Mouse (Mus musculus): ENCODE results near the gene Amelx. TPM values are rescaled to one million over a fixed set of nuclear protein-coding genes. Genes with fewer than 3 reads are reported as not detected.

The Amelx gene
- total RNA-seq (2022), result not detected

DNA sequence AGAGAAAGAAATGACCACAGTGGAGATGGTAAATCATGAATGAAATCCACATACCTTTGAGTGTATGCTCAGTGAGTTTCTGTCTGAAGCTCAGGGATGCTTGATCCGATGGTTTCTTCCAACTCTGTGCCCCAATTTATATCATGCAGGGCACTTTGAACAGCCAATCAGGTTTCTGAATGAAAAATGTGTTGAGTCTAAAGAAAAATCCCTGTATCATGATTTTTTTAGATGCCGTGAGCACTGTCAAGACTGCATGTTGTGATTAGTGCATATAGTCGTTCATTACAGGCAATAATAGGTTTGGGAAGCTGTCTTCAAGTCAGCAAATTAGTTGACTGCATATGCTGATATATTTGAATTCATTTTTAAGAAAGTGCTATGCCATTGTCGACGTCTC lies at the start of gene Amelx:
Amelx (minus strand) TSS at position 101 of the 400 bp plus-strand sequence.
- DNase-seq (ENCODE audit: low spot score in 2 of 2), result no peak

DNA sequence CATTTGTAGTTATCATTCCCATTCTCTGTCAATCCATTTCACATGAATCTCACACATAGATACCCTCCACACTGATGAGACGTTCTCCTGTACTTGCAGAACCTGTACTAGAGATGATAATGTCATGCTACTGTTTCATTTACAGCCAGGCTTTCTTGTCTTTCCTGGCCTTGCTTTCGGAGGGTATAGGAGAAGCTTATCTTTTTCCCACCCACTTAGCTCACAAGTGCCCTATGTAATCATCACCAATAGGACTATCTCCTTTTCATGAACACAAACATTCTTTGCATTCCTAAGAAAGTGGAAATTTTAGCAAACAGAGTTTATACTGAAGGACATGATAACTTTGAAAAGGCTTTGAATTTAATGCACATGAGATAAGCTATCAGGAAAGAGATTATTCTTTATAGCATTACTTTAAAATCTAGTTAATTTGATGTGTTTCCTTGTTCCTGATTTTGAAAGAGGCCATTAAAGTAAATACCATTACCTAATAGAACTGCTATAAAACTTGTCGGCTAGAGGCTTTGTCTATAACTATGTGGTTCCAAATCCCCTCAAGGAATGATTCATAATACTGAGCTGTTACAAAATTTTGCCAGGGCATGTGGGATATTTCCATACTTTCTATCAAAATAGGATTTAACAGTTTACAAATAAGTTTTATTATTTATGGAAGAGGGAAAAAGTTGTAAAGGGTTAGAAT lies 35.5 kb upstream of the Amelx start:
- DNase-seq (ENCODE audit: low spot score in 2 of 2), result no peak

DNA sequence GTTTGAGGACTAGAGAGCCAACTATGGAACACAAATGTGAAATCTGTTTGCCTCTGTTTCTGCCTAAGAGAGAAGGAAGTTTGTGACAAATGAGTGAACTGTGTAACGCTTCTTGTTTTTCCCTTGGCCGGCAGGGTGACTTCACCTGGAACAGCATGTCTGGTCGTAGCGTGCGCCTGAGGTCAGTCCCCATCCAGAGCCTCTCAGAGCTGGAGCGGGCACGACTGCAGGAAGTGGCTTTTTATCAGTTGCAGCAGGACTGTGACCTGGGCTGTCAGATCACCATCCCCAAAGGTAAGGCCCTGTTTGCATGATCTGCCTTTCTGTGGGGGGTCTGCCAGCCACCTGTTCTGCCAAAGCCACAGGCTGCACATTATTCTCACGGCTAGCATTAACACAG lies 33.1 kb upstream of the Amelx start:
- no peak for DNase-seq (ENCODE audit: low spot score in 2 of 2)

DNA sequence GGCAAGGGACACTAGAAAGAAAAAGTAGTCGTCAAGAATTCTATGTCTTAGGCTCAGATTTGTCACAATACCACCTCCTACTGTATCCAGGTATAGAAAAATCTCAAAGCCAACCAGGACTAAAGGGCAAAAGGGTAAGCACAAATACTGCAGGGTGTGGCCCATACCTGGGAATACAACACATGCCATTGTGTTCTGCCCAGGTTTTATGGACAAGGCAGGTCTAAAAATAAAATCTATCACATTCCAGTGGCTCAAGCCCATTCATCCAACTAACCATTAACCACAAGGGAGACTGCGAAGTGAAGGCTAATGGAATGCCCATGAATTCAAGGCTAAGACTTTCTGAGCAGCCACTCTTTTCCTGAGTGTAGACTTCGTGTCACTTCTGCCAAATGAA lies 23.0 kb upstream of the Amelx start:
- DNase-seq (ENCODE audit: low spot score in 2 of 2), result no peak

DNA sequence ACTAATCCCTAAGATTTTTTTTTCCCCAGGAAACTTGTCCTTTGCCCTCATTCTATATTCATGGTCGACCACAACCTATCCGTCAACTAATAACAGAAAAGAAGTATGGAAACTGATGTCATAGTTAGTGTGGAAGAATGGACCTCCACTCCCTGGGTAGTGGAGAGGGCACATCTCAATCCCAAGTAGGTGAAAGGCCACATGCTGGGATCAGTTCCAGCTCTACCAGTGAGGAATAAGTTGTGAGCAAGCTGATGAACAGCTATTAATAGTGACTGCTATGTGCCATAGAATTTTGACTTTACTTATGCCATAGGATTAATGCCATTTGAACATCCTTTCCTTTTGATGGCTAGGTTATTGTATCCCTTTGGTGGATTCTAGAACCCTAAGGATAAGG lies 8.4 kb downstream of the Amelx start:
- DNase-seq (ENCODE audit: low spot score in 2 of 2), result no peak

DNA sequence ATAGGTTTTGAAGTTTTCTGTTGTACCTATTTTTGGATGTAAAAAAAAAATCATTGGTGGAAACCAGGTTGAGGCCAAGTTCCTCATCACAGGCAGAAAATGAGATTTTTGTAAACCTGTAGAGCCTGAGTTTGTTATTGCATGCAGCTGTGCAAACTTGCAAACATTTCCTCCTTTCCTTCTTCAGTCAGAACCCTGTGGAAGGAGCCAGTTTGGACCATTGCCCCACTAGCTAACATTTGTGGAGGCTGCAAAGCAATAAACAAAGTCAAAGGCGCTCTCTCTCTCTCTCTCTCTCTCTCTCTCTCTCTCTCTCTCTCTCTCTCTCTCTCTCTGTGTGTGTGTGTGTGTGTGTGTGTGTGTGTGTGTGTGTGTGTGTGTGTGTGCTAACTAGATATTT lies 13.2 kb downstream of the Amelx start:
- no peak for DNase-seq (ENCODE audit: low spot score in 2 of 2)

DNA sequence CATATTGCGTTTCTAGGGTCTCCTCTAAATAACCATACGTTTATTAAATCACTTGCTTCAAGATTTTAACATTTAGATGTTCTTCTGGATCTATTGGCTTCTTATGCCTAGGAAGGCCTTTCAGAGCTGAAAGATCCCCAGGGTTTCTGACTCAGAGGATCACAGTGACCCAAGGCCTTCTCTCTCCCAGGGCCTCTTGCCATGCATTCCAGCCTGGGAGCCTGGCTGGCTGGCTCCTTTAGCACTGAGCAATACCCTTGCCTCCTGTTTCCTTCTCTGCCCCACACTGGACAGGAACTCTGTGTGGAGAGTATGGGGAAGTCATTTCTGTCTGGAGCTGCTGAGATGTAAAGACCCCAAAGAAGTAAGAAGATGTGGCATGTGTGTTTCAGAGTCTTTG lies 16.0 kb downstream of the Amelx start:
- DNase-seq (ENCODE audit: low spot score in 2 of 2), result no peak

DNA sequence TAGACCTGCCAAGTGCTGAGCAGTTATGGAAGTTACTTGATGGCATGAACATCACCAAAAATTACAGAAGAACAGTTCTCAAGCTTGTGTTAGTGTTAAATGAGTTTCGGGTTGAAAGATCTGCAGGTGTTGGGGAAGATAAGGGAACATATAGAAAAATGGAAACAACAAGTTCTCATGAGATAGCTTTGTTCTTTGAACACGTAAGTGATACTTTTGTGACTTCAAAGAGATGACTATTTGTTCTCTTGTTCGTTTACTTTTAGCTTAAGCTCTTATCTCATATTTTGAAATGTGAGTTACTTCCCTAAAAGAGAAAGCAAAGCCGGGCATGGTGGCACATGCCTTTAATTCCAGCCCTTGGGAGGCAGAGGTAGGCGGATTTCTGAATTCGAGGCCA lies 28.6 kb downstream of the Amelx start:
- no peak for DNase-seq (ENCODE audit: low spot score in 2 of 2)

DNA sequence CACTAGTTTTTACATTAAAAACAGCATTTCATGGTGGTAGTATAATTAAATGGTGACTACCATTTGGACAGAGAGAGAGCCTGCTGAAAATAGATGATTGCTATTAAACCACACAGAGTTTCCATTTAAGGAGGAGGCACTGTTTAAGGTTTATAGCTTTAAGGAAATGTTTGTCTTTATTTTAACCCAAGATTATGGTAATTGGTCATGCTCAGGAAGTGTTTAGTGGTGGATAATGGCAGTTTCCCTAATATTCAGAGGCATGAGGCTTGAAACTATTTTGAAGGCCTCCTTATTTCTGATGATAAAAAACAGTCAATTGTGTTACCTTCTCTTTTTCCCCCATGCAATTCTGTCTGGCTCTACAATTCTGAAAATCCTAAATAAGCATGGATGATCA lies 33.2 kb downstream of the Amelx start:
- no peak for DNase-seq (ENCODE audit: low spot score in 2 of 2)

DNA sequence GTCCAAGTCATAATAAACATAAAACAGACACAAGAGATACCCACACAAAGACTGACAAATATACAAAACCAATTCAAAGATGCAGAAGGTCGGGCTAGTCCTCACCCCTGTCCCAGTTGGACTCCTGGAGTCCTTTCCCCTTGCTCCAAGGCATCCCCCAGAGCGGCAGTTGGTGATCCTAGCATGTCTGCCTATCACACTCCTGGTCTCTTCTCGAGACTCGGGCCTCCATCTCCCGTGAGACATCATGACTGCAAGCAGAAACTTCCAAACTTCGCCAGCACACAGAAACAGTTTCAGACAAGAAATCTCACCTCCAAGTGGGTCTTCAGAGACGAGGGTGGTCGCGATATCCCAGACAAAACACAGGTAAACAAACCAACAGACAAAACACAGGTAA lies 46.5 kb downstream of the Amelx start:
- DNase-seq (ENCODE audit: low spot score in 2 of 2), result no peak

DNA sequence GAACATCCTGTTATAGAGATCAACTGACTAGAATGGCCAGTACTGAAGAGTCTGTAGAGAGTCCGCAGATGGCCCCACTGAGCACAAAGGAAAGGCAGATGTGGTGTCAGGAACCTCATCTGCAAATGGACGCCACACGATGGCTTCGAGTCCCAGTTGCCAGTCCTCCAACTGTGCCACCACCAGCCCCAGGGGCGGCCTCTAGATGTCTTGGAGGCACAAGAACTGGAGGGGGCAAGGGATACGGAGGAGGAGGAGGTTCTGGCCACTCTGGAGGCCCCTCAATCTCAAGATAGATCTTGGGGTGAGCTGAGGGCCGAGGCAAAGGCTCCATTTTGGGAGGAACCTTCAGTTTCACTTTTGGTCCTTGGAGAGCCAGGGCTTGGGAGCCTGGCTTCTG lies 47.2 kb downstream of the Amelx start:
- DNase-seq (ENCODE audit: low spot score in 2 of 2), result no peak

Other genes with a start within 250 kb of the Amelx start
- gene Hccs, start 133.2 kb upstream of the Amelx start, total RNA-seq (2022), result 10 to 100 TPM; 19.4 to 23.5 (median 20.6) TPM

Data from layer of hippocampus, adult 8-10 months (tissue).